ENCODE assay signal across 8 mouse cellular contexts in the genomic region with DNA sequence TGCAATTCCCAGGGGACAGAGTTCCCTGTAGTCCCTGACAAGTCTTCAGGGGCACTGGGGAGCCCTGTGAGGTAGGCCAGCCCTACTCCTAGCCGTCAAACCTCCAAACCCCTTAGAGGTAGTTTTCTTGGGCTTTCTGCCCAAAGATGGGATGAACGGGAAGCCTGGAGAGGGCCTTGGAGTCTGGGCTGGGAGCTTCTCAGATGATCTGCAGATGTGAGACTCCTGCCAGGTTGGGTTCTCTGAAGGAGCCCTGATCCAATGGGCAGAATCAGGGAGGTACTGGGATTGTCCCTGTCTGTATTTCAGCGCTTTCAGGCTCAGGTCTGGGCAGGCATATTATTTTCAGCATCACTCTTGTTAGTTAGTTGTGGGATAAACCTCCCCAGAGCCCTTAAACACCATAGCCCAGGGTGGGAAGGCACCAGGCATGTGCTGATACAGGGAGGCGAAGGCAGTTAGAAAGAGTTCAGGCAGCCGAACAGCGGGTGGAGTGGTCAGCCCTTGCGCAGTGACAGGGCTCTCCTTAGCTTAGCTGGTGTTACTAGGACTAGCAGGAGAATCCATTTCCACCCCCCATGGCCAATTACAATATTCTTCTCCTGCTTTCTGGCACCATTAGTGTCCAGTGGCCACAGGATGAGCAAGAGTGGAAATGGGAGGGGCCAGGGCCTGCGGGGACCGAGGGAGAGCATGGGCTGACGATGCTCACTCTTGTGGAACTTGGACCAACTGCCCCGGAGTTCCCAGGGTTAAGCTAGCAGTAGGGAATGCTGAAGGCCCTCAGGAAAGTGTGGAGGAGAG. TPM values are rescaled to one million over a fixed set of nuclear protein-coding genes. Genes with fewer than 3 reads are reported as not detected.
DNase-seq lines count a peak whose midpoint lies in the region; ATAC-seq and TF ChIP-seq lines count a peak whose summit lies in the region.

No protein-coding gene starts in this region.

- peak overlapping the region; percentile 80 for H3K27ac ChIP-seq in heart, postnatal 0 days (ENCODE audit: low read depth)
- H3K27ac ChIP-seq in limb, embryonic 13.5 days = peak overlapping the region; percentile 97
- H3K27ac ChIP-seq in neural tube, embryonic 15.5 days (replicated peaks) = no peak overlapping the region

- intact Hi-C loops in left cerebral cortex, postnatal 10 days (cut with DNase I) = loop anchor here (2.0 to 10.0 kb wide), 2 partner anchors 115 to 333 kb away; no protein-coding TSS in a partner anchor

- TF ChIP-seq EP300 in heart, postnatal 0 days (IDR thresholded peaks at IDR 0.05; ENCODE audit: low read depth) = no peak

- DNase-seq in adrenal gland, postnatal 36 days = peak; percentile 66 to 77
- no peak for DNase-seq in heart, postnatal 0 days (ENCODE audit: low spot score)
- DNase-seq in cerebellum, postnatal 25 days = no peak
- DNase-seq in cerebellum, adult 8-10 months = no peak
- no peak for DNase-seq in left cerebral cortex, postnatal 10 days (ENCODE audit: extremely low spot score in 1 of 2, low spot score in 2 of 2)

- WGBS in heart, postnatal 0 days = 29% methylated on average over 11 of the region's 11 CpGs
- 14% methylated on average over 11 of the region's 11 CpGs for WGBS in limb, embryonic 13.5 days
- 30% methylated on average over 11 of the region's 11 CpGs for WGBS in neural tube, embryonic 15.5 days

- TF ChIP-seq CTCF in E14TG2a.4 (conservative IDR thresholded peaks at IDR 0.05; ENCODE audit: low read length) = no peak
- no peak for TF ChIP-seq CTCF in heart, postnatal 0 days (IDR thresholded peaks at IDR 0.05; ENCODE audit: low read depth)

- no peak for ATAC-seq in heart, postnatal 0 days (ENCODE audit: insufficient read depth, low read depth)
- ATAC-seq in limb, embryonic 13.5 days (ENCODE audit: low FRiP score, low read depth) = no peak
- no peak for ATAC-seq in neural tube, embryonic 15.5 days (ENCODE audit: low FRiP score)

- no peaks in the 10 kb centered on the region for H3K9me3 ChIP-seq in E14TG2a.4 (ENCODE audit: low read length)
- H3K9me3 ChIP-seq in heart, postnatal 0 days (replicated peaks; ENCODE audit: control insufficient read depth, low read length) = no peaks in the 10 kb centered on the region
- H3K9me3 ChIP-seq in limb, embryonic 13.5 days = no peaks in the 10 kb centered on the region
- no peaks in the 10 kb centered on the region for H3K9me3 ChIP-seq in neural tube, embryonic 15.5 days (replicated peaks)

- H3K9ac ChIP-seq in heart, postnatal 0 days (replicated peaks; ENCODE audit: low read depth, low read length) = peak overlapping the region; percentile 70
- H3K9ac ChIP-seq in limb, embryonic 13.5 days = peak overlapping the region; percentile 96
- H3K9ac ChIP-seq in neural tube, embryonic 15.5 days (replicated peaks) = peak overlapping the region; percentile 53; the same call in 1 of the 2 replicates

- peaks cover 19% of the 10 kb centered on the region for H3K4me1 ChIP-seq in E14TG2a.4 (replicated peaks; ENCODE audit: low read depth, low read length)
- no peaks in the 10 kb centered on the region for H3K4me1 ChIP-seq in heart, postnatal 0 days (ENCODE audit: control insufficient read depth, insufficient read depth)
- H3K4me1 ChIP-seq in limb, embryonic 13.5 days = peaks cover 80% of the 10 kb centered on the region
- peaks cover 42% of the 10 kb centered on the region for H3K4me1 ChIP-seq in neural tube, embryonic 15.5 days

- no peaks in the 10 kb centered on the region for H3K36me3 ChIP-seq in E14TG2a.4 (ENCODE audit: insufficient read depth, low read length)
- no peaks in the 10 kb centered on the region for H3K36me3 ChIP-seq in heart, postnatal 0 days (replicated peaks; ENCODE audit: control insufficient read depth, insufficient read depth, low read length)
- peaks cover 15% of the 10 kb centered on the region; the same call in 1 of the 2 replicates for H3K36me3 ChIP-seq in limb, embryonic 13.5 days
- no peaks in the 10 kb centered on the region for H3K36me3 ChIP-seq in neural tube, embryonic 15.5 days

- peak overlapping the region; percentile 78 for H3K4me2 ChIP-seq in heart, postnatal 0 days (ENCODE audit: low read depth, low read length)
- H3K4me2 ChIP-seq in limb, embryonic 13.5 days (replicated peaks) = peak overlapping the region; percentile 93
- H3K4me2 ChIP-seq in neural tube, embryonic 15.5 days = peak overlapping the region; percentile 99

- peaks cover 65% of the 10 kb centered on the region for H3K27me3 ChIP-seq in E14TG2a.4 (ENCODE audit: insufficient read depth, low read length)
- peaks cover 25% of the 10 kb centered on the region for H3K27me3 ChIP-seq in heart, postnatal 0 days (ENCODE audit: control insufficient read depth, insufficient read depth, low read length)
- H3K27me3 ChIP-seq in limb, embryonic 13.5 days = no peaks in the 10 kb centered on the region
- H3K27me3 ChIP-seq in neural tube, embryonic 15.5 days (replicated peaks) = peaks cover 35% of the 10 kb centered on the region

- peak overlapping the region; percentile 92 for H3K4me3 ChIP-seq in E14TG2a.4 (replicated peaks; ENCODE audit: low read length)
- H3K4me3 ChIP-seq in heart, postnatal 0 days (ENCODE audit: low read depth, low read length) = peak overlapping the region; percentile 65
- H3K4me3 ChIP-seq in limb, embryonic 13.5 days = peak overlapping the region; percentile 93
- H3K4me3 ChIP-seq in neural tube, embryonic 15.5 days (replicated peaks) = peak overlapping the region; percentile 58

RNA-seq across cellular contexts. Expression of gene Col5a1, which starts 1.4 kb away (rescaled TPM):
- 10 to 100 TPM; 51.4 to 64.3 TPM for total RNA-seq in adrenal gland, postnatal 36 days (2021)
- 97.4 and 129 TPM in 2 replicates for total RNA-seq in heart, postnatal 0 days (2014; rRNA removed; ENCODE audit: low replicate concordance)
- 40.6 and 41.9 TPM in 2 replicates for polyA plus RNA-seq in heart, postnatal 0 days (2015; fragmentation: Nextera tagmentation; extraction: Ambion mirVana)
- 128 and 133 TPM in 2 replicates for polyA plus RNA-seq in limb, embryonic 13.5 days (2015; fragmentation: Nextera tagmentation; extraction: Ambion mirVana)
- polyA plus RNA-seq in neural tube, embryonic 15.5 days (2015; fragmentation: Nextera tagmentation; extraction: Ambion mirVana) = 21.5 and 29.0 TPM in 2 replicates
- 10 to 100 TPM; 10.4 to 13.1 TPM for total RNA-seq in left cerebral cortex, postnatal 10 days (2021)

Comparison
In these comparisons a context has a peak if more than half of its experiments do, and no peak if none do; other contexts are left out.
1. DNase-seq: peak in adrenal gland, postnatal 36 days (2 of 2); none in heart, postnatal 0 days (single experiment), cerebellum, postnatal 25 days (0 of 2), cerebellum, adult 8-10 months (single experiment) and left cerebral cortex, postnatal 10 days (0 of 2).
2. Peak in every context shown above with its lines, with median percentiles within 50 percentile points of each other: H3K4me3 ChIP-seq, H3K4me2 ChIP-seq and H3K9ac ChIP-seq.